Mouse (Mus musculus): Measurements from ENCODE around the gene Gm27027.

DNA sequence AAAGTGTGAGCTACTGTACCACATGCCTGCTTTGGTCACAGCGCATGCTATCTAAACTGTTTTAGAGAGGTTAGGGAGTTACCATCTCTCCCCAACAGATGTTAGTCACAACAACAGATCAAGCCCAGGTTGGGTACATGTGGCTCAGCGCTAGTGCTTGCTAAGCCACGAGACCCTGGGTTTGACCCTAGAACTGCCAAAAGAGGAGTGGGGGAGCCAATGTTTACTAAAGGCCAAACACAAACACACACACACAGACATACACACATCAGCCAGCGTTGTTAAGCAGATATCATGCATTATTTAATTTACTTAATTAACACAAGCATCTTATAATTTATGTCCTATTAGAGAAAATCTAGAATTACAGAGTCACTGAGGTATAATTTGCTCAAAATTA, 5.8 kb upstream of the Gm27027 start:
- no peak for TF ChIP-seq EP300 (optimal IDR thresholded peaks at IDR 0.05)
- no peak for TF ChIP-seq CTCF (IDR thresholded peaks at IDR 0.05; ENCODE audit: low read depth)

All from stomach, postnatal 0 days (tissue).